Mouse (Mus musculus): Measurements from ENCODE around the gene Adam33.
"Not testable (repeated sequence)": the region's sequence is repeated elsewhere in the genome, so short reads cannot be mapped to it uniquely, and the experiment has no call there.

Adam33 gene

GRCm38 (mm10) chr2:131058672-131059071, 4.9 kb downstream of the Adam33 start:
- DNase-seq (ENCODE audit: low spot score in 2 of 2), result no peak

GRCm38 (mm10) chr2:131056191-131056590, 7.4 kb downstream of the Adam33 start:
- DNase-seq (ENCODE audit: low spot score in 2 of 2), result no peak

GRCm38 (mm10) chr2:131055631-131056030, 8.0 kb downstream of the Adam33 start:
- DNase-seq (ENCODE audit: low spot score in 2 of 2), result no peak

GRCm38 (mm10) chr2:131054646-131055264, 8.9 kb downstream of the Adam33 start:
- no peak for DNase-seq (ENCODE audit: low spot score in 2 of 2)

DNA sequence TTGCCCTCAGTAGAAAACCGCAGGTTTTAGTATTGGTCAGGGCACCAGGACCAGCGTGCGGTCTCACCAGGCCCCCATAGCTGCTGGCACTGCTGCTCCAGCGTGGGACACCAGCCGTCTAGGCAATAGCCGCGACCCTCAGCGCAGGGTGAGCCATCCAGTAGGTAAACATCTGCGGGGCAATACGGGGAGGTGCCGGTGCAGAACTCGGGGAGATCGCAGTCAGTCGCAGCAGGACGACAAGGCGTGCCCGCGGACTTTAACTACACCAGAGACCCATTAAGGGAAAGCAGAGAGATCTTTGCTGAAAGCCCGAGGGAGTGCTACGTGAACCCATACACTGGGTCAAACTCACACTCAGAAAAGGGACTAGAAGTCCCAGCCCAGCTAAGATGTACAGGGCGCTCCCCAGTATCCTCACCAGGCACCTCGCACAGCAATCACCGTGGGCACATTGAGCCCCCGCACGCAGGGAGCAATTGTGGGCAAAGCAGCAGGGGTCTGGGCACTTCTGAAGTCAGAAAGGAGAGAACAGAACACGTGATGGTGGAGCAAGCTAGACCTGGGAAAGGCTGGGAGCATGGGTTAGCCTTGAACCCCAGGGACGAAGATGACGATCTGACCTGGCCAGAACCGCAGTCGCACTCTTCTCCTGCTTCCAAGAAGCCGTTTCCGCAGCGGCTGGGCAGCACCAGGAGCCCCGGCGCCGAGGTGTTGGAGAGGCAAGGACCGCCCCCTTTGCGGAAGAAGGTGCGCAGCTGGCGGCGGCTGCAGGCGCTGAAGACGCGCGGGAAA, 9.6 kb downstream of the Adam33 start:
- DNase-seq (ENCODE audit: low spot score in 2 of 2), result no peak

- DNase-seq (ENCODE audit: low spot score in 2 of 2), result no peak
Measured at GRCm38 (mm10) chr2:131052862-131053418, 10.7 kb downstream of the Adam33 start.

GRCm38 (mm10) chr2:131052043-131052442, 11.6 kb downstream of the Adam33 start:
- no peak for DNase-seq (ENCODE audit: low spot score in 2 of 2)

- no peak for DNase-seq (ENCODE audit: low spot score in 2 of 2)
Measured at GRCm38 (mm10) chr2:131046025-131046424, 17.6 kb downstream of the Adam33 start.

DNA sequence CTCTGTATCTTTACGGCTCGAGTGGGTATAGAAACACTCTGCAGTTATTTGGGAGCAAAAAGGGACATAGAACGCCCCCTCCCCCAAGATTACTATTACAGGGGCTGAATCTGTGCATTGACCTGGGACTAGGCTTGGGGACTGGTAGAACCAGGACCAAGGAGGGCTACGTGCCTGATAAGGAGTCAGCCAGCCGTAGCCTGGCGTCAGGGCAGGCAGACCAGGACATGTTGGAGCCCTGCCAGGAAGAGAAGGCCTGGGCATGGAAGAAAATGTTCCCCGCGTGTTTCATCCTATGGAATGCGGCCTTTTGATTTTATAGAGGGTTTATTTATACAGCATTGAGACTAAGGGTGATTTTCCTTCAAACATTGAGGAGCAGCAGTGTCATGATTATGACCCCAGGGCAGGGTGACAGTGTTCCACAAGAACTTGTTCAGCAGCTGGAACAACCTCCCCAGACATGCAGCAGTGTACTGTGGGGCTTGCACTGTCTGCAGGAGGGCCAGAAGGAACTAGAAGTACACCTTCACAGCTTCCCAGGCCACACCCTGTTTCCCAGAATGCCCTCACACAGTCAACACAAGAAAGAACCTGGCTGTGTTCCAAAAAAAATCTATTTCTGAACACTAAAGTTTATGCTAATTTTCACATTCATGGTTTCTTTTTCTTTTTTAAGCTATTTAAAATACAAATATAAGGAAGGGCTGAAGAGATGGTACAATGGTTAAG, 18.5 kb downstream of the Adam33 start:
- no peak for DNase-seq (ENCODE audit: low spot score in 2 of 2)

DNA sequence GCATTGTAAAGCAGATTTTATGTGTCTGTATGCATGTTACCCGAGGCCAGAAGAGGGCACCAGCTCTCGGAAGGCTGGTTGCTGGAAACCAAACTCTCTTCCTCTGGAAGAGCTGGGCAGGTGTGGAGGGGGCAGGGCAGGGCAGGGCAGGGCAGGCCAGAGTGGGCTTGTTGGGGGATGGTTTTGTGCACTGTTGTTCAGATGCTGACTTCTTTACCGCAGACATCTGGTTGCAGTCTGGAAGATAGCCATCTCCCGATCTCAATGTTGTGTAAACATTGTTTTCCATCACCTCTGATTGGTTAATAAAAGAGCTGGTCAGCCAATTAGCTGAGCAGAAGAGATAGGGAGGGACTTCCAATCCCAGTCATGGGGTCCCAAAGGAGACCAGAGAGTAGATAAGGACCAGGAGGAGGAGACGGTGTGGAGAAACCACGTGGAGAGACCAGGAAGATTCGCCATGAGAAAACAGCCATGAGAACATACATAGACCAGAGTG, 19.2 kb downstream of the Adam33 start:
- DNase-seq (ENCODE audit: low spot score in 2 of 2), result no peak

- no peak for DNase-seq (ENCODE audit: low spot score in 2 of 2)
Measured at GRCm38 (mm10) chr2:131042988-131043387, 20.6 kb downstream of the Adam33 start, which contains the start of gene Gfra4. Gene Gfra4 (minus strand): TSS chr2:131043088.

DNA sequence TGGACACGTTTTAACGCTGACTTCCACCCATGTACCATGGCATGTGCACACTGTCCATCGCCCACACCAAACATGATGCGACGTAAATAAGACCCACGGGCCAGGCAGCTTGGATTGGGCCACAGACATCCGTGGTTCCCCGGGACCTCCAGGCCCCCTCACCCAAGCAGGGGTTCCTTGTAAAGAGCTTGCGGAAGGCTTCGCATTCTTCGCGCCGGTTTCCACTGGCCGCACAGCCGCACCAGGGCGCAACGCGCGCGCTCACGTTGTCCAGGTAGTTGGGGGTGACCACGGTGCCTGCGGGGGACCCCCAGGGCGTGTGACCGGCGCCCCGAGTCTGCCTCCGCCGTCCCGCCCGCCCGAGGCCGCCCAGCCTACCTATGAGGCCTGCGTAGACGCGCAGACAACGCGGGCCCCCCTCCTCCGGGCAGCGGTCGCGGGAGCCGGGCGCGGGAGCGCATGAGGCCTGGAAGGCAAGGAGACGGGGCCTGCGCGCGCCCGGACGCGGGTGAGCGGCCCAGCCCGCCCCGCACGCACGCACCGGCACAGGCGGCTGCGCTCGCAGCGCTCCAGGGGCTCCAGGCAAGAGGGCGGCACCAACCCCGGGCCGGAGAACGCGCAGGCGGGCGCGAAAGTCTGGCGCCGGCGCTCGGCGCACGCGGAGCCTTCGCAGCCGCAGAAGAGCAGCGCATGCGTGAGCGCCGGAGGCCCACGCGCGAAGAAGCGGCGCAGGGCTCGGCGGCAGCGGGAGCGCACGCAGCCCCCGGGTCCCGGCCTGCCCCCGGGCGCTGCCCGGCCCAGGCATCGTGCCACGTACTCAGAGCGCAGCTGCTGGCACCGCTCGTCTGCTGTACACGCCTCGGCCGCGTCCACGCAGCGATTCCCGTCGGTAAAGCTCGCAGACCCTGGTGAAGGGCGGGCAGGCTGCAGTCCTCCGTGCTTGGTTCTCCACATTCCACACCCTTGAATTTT, 22.5 kb downstream of the Adam33 start:
- DNase-seq (ENCODE audit: low spot score in 2 of 2), result peak; percentile 84 to 88

DNA sequence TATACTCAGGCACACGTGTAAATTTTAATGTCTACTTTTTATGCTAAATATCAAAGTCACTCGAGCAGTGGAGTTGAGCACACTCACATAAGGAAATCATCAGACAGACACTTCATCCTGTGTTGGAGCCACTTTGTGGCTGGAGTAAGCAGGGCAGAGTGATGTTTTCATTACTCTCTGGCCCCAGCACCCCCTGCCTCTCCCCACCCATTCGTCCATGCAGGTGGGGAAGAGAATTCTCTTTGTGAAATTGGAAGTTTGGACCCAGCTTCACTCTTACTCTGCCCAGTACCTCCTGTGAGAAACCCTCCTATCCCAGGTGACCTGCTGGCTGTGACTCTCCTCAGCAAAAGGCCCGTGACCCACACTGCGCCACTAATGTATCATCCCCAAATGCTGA, 24.9 kb downstream of the Adam33 start:
- DNase-seq (ENCODE audit: low spot score in 2 of 2), result no peak

GRCm38 (mm10) chr2:131038197-131038596, 25.4 kb downstream of the Adam33 start:
- no peak for DNase-seq (ENCODE audit: low spot score in 2 of 2)

GRCm38 (mm10) chr2:131037226-131037990, 26.2 kb downstream of the Adam33 start:
- DNase-seq (ENCODE audit: low spot score in 2 of 2), result peak in 1 of 2 experiments; percentile 38

- no peak for DNase-seq (ENCODE audit: low spot score in 2 of 2)
Measured at GRCm38 (mm10) chr2:131036757-131037156, 26.9 kb downstream of the Adam33 start.

- DNase-seq (ENCODE audit: low spot score in 2 of 2), result no peak
Measured at GRCm38 (mm10) chr2:131036343-131036742, 27.3 kb downstream of the Adam33 start.

- DNase-seq (ENCODE audit: low spot score in 2 of 2), result not testable (repeated sequence)
Measured at GRCm38 (mm10) chr2:131031406-131031805, 32.2 kb downstream of the Adam33 start.

- DNase-seq (ENCODE audit: low spot score in 2 of 2), result no peak
Measured at GRCm38 (mm10) chr2:131030998-131031397, 32.6 kb downstream of the Adam33 start.

DNA sequence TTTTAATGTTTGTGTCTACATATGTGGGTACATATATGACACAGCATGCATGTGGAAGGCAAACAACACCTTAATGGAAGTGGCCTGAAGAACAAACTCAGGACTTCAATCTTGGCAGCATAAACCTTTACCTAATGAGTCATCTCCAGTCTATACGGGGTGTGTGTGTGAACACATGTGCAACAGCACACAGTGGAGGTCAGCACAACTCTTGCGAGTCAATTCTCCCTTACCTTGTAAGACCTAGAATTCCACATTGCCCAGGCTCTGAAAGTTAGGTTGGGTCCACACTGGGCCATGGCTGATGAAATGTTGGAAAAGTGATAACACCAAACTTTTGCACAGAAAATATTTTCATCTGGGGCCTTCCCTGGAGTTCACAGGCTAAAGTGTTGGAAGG, 33.1 kb downstream of the Adam33 start:
- DNase-seq (ENCODE audit: low spot score in 2 of 2), result no peak

Measured in frontal cortex, postnatal 36 days (tissue).